Mouse (Mus musculus): ENCODE measurements around the gene Dnah6.
A peak's percentile ranks its signal among the peaks of the same experiment; 100 is the strongest.

The Dnah6 gene

GRCm38 (mm10) chr6:73221189-73221957 is at the start of gene Dnah6:
Gene Dnah6 (minus strand): TSS chr6:73221651.
- DNase-seq (ENCODE audit: extremely low read depth, low read depth, low spot score): peak; percentile 72

GRCm38 (mm10) chr6:73269374-73269773 is 47.9 kb upstream of the Dnah6 start:
- DNase-seq (ENCODE audit: extremely low read depth, low read depth, low spot score): no peak

GRCm38 (mm10) chr6:73267738-73268311 is 46.4 kb upstream of the Dnah6 start:
- no peak for DNase-seq (ENCODE audit: extremely low read depth, low read depth, low spot score)

- no peak for DNase-seq (ENCODE audit: extremely low read depth, low read depth, low spot score)
Measured at GRCm38 (mm10) chr6:73264801-73265200, 43.4 kb upstream of the Dnah6 start.

GRCm38 (mm10) chr6:73260110-73260509 is 38.7 kb upstream of the Dnah6 start:
- peak; percentile 47 for DNase-seq (ENCODE audit: extremely low read depth, low read depth, low spot score)

- no peak for DNase-seq (ENCODE audit: extremely low read depth, low read depth, low spot score)
Measured at GRCm38 (mm10) chr6:73257068-73257467, 35.6 kb upstream of the Dnah6 start.

- DNase-seq (ENCODE audit: extremely low read depth, low read depth, low spot score): no peak
Measured at GRCm38 (mm10) chr6:73254307-73255228, 33.1 kb upstream of the Dnah6 start.

- DNase-seq (ENCODE audit: extremely low read depth, low read depth, low spot score): no peak
Measured at GRCm38 (mm10) chr6:73253584-73253983, 32.1 kb upstream of the Dnah6 start.

GRCm38 (mm10) chr6:73253006-73253405 is 31.6 kb upstream of the Dnah6 start:
- DNase-seq (ENCODE audit: extremely low read depth, low read depth, low spot score): no peak

- no peak for DNase-seq (ENCODE audit: extremely low read depth, low read depth, low spot score)
Measured at GRCm38 (mm10) chr6:73252396-73252795, 30.9 kb upstream of the Dnah6 start.

- no peak for DNase-seq (ENCODE audit: extremely low read depth, low read depth, low spot score)
Measured at GRCm38 (mm10) chr6:73251336-73251735, 29.9 kb upstream of the Dnah6 start.

- DNase-seq (ENCODE audit: extremely low read depth, low read depth, low spot score): no peak
Measured at GRCm38 (mm10) chr6:73249851-73250250, 28.4 kb upstream of the Dnah6 start.

GRCm38 (mm10) chr6:73249049-73249422 is 27.6 kb upstream of the Dnah6 start:
- no peak for DNase-seq (ENCODE audit: extremely low read depth, low read depth, low spot score)

GRCm38 (mm10) chr6:73248237-73249048 is 27.0 kb upstream of the Dnah6 start, which contains the start of gene Suclg1:
Gene Suclg1 (plus strand): TSS chr6:73248382.
- DNase-seq (ENCODE audit: extremely low read depth, low read depth, low spot score): no peak

GRCm38 (mm10) chr6:73247452-73247851 is 26.0 kb upstream of the Dnah6 start:
- no peak for DNase-seq (ENCODE audit: extremely low read depth, low read depth, low spot score)

GRCm38 (mm10) chr6:73246821-73247220 is 25.4 kb upstream of the Dnah6 start:
- no peak for DNase-seq (ENCODE audit: extremely low read depth, low read depth, low spot score)

GRCm38 (mm10) chr6:73235650-73236049 is 14.2 kb upstream of the Dnah6 start:
- DNase-seq (ENCODE audit: extremely low read depth, low read depth, low spot score): no peak

GRCm38 (mm10) chr6:73234302-73234900 is 12.9 kb upstream of the Dnah6 start:
- no peak for DNase-seq (ENCODE audit: extremely low read depth, low read depth, low spot score)

GRCm38 (mm10) chr6:73233202-73233726 is 11.8 kb upstream of the Dnah6 start:
- DNase-seq (ENCODE audit: extremely low read depth, low read depth, low spot score): no peak

GRCm38 (mm10) chr6:73232152-73232584 is 10.7 kb upstream of the Dnah6 start:
- DNase-seq (ENCODE audit: extremely low read depth, low read depth, low spot score): no peak

All from fat pad, adult 2 months (tissue).